Mouse (Mus musculus) bone marrow, adult 2 months (tissue): ENCODE data around the gene Cd3g.

Experiments
- CTCF ChIP-seq: fragments of 200-500 bp; IDR thresholded peaks from 2 replicates; pipeline ENCODE4 v1.5.1; 2011; ENCODE audit warnings: low read length, control low read depth; ENCODE audit not compliant: control insufficient read depth, insufficient read depth
- POLR2A ChIP-seq: fragments of 200-500 bp; IDR thresholded peaks from 2 replicates; pipeline ENCODE4 v1.6.1; 2011; ENCODE audit warnings: low read depth, mild to moderate bottlenecking, control low read depth, low read length, borderline replicate concordance; ENCODE audit not compliant: control insufficient read depth

- TF ChIP-seq CTCF, result no peak
- TF ChIP-seq POLR2A, result no peak
These were observed 34.0 kb downstream of the Cd3g start for GRCm38 (mm10) chr9:44946185-44946695.
